Mouse (Mus musculus): ENCODE results near the gene Gfm2. TPM values are rescaled to one million over a fixed set of nuclear protein-coding genes. Genes with fewer than 3 reads are reported as not detected.

Gfm2 gene
- polyA plus RNA-seq, 1 experiment, result 23.6 TPM

DNA sequence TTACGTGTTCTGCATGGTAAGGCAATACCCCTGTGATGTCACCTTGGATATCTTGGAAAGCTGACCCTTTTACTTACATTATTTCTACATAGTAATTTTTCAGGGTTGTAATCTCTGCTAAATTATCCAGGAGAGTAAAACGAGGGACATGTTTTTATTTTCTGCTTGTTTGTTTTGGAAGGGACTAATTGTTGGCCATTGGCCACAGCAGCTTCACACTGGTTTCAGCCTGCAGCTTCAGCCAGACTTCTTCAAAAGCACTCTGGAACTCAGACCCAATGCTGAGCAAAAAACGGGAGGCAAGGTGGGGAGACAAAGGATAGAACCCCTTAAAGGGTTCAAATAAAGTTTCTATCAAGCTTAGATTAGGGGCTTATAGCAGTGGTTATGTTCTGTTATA, 92.4 kb downstream of the Gfm2 start:
- DNase-seq (ENCODE audit: low read depth), result no peak

Other genes starting within 250 kb of the Gfm2 start
- 25.9 and 34.6 TPM in 2 replicates for gene Gcnt4, start 213.2 kb upstream of the Gfm2 start, polyA plus RNA-seq (2012; rRNA removed)
- 7.4 and 15.2 TPM in 2 replicates for gene 1700029F12Rik, start 103.6 kb upstream of the Gfm2 start, polyA plus RNA-seq (2012; rRNA removed)
- 3.2 and 3.3 TPM in 2 replicates for gene Fam169a, start 70.7 kb upstream of the Gfm2 start, polyA plus RNA-seq (2012; rRNA removed)
- 7.6 and 7.7 TPM in 2 replicates for gene Gm6169, start 38.7 kb upstream of the Gfm2 start, polyA plus RNA-seq (2012; rRNA removed)
- gene Nsa2, start within 50 bp of the Gfm2 start, polyA plus RNA-seq (2012; rRNA removed), result 28.6 and 35.6 TPM in 2 replicates
- 200 and 256 TPM in 2 replicates for gene Hexb, start 60.4 kb downstream of the Gfm2 start, polyA plus RNA-seq (2012; rRNA removed)
- 12.9 and 13.8 TPM in 2 replicates for gene Enc1, start 103.2 kb downstream of the Gfm2 start, polyA plus RNA-seq (2012; rRNA removed)

Measured in gonadal fat pad, adult 2 months (tissue).